Mouse (Mus musculus) ES-Bruce4 (cell line): Measurements from ENCODE around the gene D5Ertd579e.

Experiments
- CTCF ChIP-seq: IDR thresholded peaks from one replicate; pipeline ENCODE4 v1.8.1; 2011; ENCODE audit warnings: low read depth, low read length
- EP300 ChIP-seq: IDR thresholded peaks from 2 replicates; pipeline ENCODE4 v1.6.1; 2011; ENCODE audit warnings: low read depth, low read length; ENCODE audit not compliant: insufficient read depth
- POLR2A ChIP-seq: IDR thresholded peaks from one replicate; pipeline ENCODE4 v1.8.1; 2011; ENCODE audit warnings: low read length; ENCODE audit not compliant: insufficient read depth

- no peak for TF ChIP-seq POLR2A
- TF ChIP-seq EP300, result no peak
- TF ChIP-seq CTCF, result no peak
Measured at GRCm38 (mm10) chr5:36618356-36618755, 77.5 kb downstream of the D5Ertd579e start.
